Mouse (Mus musculus): ENCODE data around the gene Scgb1b19.
"Not testable (repeated sequence)": the region's sequence is repeated elsewhere in the genome, so short reads cannot be mapped to it uniquely, and the experiment has no call there.

The Scgb1b19 gene

DNA sequence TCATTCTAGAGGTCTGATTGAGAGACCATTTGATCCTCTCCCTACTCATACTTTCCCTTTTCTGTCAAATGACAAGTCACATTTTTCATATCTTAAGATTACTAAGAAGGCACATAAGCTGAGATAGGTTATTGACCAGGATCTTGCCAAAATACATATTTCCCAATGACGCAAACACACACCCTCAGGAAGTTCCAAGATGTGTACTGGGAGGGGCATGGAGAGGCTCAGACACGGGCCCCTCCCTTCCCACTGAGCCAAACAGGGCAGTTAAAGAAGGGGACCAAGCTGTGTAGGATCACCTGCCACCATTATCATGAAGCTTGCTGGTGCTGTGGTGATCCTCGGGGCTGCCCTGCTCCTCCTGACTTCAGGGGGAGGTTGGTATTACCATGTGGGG lies at the start of gene Scgb1b19:
Scgb1b19 (plus strand) TSS at position 301 of the 400 bp plus-strand sequence.
- DNase-seq: not testable (repeated sequence)

DNA sequence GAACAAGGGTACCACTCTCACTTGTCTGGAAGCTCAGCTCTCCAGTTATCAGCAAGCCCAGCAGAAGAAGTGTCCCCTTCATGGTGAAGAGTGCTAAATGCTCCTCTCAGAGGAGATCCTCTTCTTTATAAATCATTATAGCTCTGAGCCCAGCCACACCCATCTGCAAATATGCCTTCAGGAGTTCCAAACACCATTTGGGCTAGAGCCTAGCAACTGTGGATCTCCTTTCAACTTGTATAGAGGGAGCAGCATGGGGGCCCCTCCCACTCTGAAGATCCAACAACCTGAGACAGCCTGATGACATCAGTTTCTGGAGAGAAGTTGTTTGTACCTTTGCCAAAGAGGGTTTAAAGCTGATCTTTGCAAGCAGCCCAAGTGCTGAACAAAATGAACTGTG lies 6.9 kb upstream of the Scgb1b19 start, which contains the start of gene Scgb2b19:
Scgb2b19 (minus strand) TSS at position 101 of the 400 bp plus-strand sequence.
- DNase-seq: not testable (repeated sequence)
